Mouse (Mus musculus) layer of hippocampus, adult 11-12 months (tissue): ENCODE measurements around the gene Kirrel3.

ENCODE experiments used
- DNase-seq: peaks from one replicate; pipeline ENCODE4 v3.0.0; 2022; ENCODE audit warnings: low spot score

The Kirrel3 gene

GRCm38 (mm10) chr9:34886746-34887145 is 401.1 kb downstream of the Kirrel3 start:
- no peak for DNase-seq

GRCm38 (mm10) chr9:34887196-34887595 is 401.5 kb downstream of the Kirrel3 start:
- no peak for DNase-seq

- no peak for DNase-seq
These were observed 402.6 kb downstream of the Kirrel3 start for GRCm38 (mm10) chr9:34888298-34888697.

GRCm38 (mm10) chr9:34901216-34901615 is 415.5 kb downstream of the Kirrel3 start:
- no peak for DNase-seq

- no peak for DNase-seq
These were observed 416.2 kb downstream of the Kirrel3 start for GRCm38 (mm10) chr9:34901888-34902287.

- no peak for DNase-seq
These were observed 419.5 kb downstream of the Kirrel3 start for GRCm38 (mm10) chr9:34905164-34905563.

GRCm38 (mm10) chr9:34908040-34908439 is 422.3 kb downstream of the Kirrel3 start:
- no peak for DNase-seq

- DNase-seq: no peak
These were observed 426.1 kb downstream of the Kirrel3 start for GRCm38 (mm10) chr9:34911838-34912237.

- no peak for DNase-seq
These were observed 426.7 kb downstream of the Kirrel3 start for GRCm38 (mm10) chr9:34912273-34912972.

- no peak for DNase-seq
These were observed 427.3 kb downstream of the Kirrel3 start for GRCm38 (mm10) chr9:34912996-34913395.

GRCm38 (mm10) chr9:34918976-34919375 is 433.3 kb downstream of the Kirrel3 start:
- DNase-seq: no peak

GRCm38 (mm10) chr9:34920116-34920515 is 434.4 kb downstream of the Kirrel3 start:
- no peak for DNase-seq

GRCm38 (mm10) chr9:34921941-34922340 is 436.2 kb downstream of the Kirrel3 start:
- DNase-seq: no peak

GRCm38 (mm10) chr9:34922716-34923115 is 437.0 kb downstream of the Kirrel3 start:
- no peak for DNase-seq

- no peak for DNase-seq
These were observed 437.6 kb downstream of the Kirrel3 start for GRCm38 (mm10) chr9:34923134-34923931.

- DNase-seq: no peak
These were observed 439.9 kb downstream of the Kirrel3 start for GRCm38 (mm10) chr9:34925616-34926015.

GRCm38 (mm10) chr9:34930371-34930770 is 444.7 kb downstream of the Kirrel3 start:
- no peak for DNase-seq

- no peak for DNase-seq
These were observed 452.4 kb downstream of the Kirrel3 start for GRCm38 (mm10) chr9:34938140-34938539.

GRCm38 (mm10) chr9:34939621-34940020 is 453.9 kb downstream of the Kirrel3 start:
- no peak for DNase-seq

- DNase-seq: no peak
These were observed 456.6 kb downstream of the Kirrel3 start for GRCm38 (mm10) chr9:34942122-34942831.

- DNase-seq: no peak
These were observed 457.3 kb downstream of the Kirrel3 start for GRCm38 (mm10) chr9:34942996-34943395.

GRCm38 (mm10) chr9:34945301-34945700 is 459.6 kb downstream of the Kirrel3 start:
- no peak for DNase-seq

- no peak for DNase-seq
These were observed 461.6 kb downstream of the Kirrel3 start for GRCm38 (mm10) chr9:34947258-34947657.
